Mouse (Mus musculus): ENCODE data around the gene Pkp4. TPM values are rescaled to one million over a fixed set of nuclear protein-coding genes. Genes with fewer than 3 reads are reported as not detected.
"Not testable (repeated sequence)": the region's sequence is repeated elsewhere in the genome, so short reads cannot be mapped to it uniquely, and the experiment has no call there.

Gene Pkp4
- total RNA-seq, 1 experiment from 2014 or later: 19.1 TPM

- no peak for ATAC-seq (replicated peaks in 1 of 2; ENCODE audit: insufficient read depth in 1 of 2, low FRiP score in 2 of 2, low TSS enrichment in 1 of 2, low read depth in 1 of 2, poor library complexity in 2 of 2, severe bottlenecking in 2 of 2)
Observed at GRCm38 (mm10) chr2:59342591-59343210, 182.1 kb downstream of the Pkp4 start.

- ATAC-seq (replicated peaks in 1 of 2; ENCODE audit: insufficient read depth in 1 of 2, low FRiP score in 2 of 2, low TSS enrichment in 1 of 2, low read depth in 1 of 2, poor library complexity in 2 of 2, severe bottlenecking in 2 of 2): no peak
Observed at GRCm38 (mm10) chr2:59343834-59344233, 183.2 kb downstream of the Pkp4 start.

GRCm38 (mm10) chr2:59344699-59345098 lies 184.0 kb downstream of the Pkp4 start:
- no peak for ATAC-seq (replicated peaks in 1 of 2; ENCODE audit: insufficient read depth in 1 of 2, low FRiP score in 2 of 2, low TSS enrichment in 1 of 2, low read depth in 1 of 2, poor library complexity in 2 of 2, severe bottlenecking in 2 of 2)

DNA sequence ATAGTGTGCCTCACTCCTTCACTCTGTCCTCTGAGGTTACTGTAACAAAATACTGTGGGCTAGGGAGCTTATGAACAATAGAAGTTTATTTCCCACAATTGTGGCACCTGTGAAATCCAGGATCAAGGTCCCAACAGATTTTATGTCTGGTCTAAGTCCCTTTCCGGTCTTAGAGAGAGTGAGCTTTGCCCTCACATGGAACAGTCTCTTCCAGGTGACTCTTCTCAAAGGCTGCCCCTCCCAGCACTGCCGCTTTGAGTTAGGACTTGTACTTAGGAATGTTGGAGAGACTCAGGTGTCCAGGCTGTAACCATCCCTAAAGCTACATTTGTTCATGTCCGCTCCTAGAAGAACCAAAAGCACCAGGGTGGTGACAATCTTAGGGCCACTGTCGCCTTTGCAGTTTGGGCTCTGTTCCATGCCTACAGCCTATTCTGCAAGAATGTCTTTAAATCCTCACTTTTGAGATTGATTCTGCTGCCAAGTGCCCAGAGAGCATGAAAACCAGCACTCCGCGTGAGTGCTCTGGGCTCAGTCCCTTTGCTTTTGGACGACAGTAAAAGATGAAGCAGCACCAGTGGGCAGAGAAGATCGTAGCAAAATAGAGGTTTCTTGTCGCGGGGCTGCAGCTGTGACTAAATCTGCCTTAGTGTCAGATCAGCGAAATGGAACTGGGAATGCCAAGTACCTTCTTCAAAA lies 184.6 kb downstream of the Pkp4 start:
- ATAC-seq (replicated peaks in 1 of 2; ENCODE audit: insufficient read depth in 1 of 2, low FRiP score in 2 of 2, low TSS enrichment in 1 of 2, low read depth in 1 of 2, poor library complexity in 2 of 2, severe bottlenecking in 2 of 2): no peak

GRCm38 (mm10) chr2:59346443-59346842 lies 185.8 kb downstream of the Pkp4 start:
- ATAC-seq (replicated peaks in 1 of 2; ENCODE audit: insufficient read depth in 1 of 2, low FRiP score in 2 of 2, low TSS enrichment in 1 of 2, low read depth in 1 of 2, poor library complexity in 2 of 2, severe bottlenecking in 2 of 2): peak; percentile 81 to 82

DNA sequence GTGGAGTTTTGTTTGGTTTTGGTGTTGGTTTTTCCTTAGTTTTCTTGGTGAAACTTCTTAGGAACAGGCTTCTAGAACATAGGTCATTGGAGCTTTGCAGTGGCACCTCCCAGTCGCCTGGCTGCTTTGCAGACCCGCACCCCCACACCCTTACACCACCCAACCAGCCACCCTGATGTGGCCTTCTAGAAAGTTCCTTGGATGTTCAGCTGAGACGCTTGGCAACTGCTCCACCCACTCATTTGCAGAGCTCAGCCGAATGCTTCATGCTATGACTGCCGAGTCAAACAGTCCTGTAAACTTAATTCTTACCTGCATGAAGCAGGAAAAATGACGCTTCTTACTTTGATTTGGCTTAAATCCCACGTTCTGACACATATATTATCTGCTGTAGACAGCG lies 187.9 kb downstream of the Pkp4 start:
- no peak for ATAC-seq (replicated peaks in 1 of 2; ENCODE audit: insufficient read depth in 1 of 2, low FRiP score in 2 of 2, low TSS enrichment in 1 of 2, low read depth in 1 of 2, poor library complexity in 2 of 2, severe bottlenecking in 2 of 2)

DNA sequence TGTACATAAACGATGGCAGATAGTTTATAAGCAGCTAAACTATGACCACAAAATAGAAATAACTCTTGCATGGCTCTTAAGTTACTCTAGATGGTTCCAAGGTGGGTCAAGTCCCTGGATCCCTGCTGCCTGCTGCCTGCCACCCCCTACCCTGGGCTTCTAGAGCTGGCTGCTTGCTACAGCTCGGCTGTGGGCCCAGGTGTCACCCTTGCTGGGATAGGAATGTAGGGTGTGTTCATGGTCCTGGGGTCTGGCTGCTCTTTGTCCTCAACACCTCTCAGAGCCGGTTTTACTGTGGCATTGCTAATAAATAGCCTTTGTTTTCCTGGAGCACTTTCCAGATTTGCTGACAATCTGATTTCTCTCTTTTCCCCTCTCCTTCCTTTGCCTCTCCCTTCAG lies 189.4 kb downstream of the Pkp4 start:
- no peak for ATAC-seq (replicated peaks in 1 of 2; ENCODE audit: insufficient read depth in 1 of 2, low FRiP score in 2 of 2, low TSS enrichment in 1 of 2, low read depth in 1 of 2, poor library complexity in 2 of 2, severe bottlenecking in 2 of 2)

DNA sequence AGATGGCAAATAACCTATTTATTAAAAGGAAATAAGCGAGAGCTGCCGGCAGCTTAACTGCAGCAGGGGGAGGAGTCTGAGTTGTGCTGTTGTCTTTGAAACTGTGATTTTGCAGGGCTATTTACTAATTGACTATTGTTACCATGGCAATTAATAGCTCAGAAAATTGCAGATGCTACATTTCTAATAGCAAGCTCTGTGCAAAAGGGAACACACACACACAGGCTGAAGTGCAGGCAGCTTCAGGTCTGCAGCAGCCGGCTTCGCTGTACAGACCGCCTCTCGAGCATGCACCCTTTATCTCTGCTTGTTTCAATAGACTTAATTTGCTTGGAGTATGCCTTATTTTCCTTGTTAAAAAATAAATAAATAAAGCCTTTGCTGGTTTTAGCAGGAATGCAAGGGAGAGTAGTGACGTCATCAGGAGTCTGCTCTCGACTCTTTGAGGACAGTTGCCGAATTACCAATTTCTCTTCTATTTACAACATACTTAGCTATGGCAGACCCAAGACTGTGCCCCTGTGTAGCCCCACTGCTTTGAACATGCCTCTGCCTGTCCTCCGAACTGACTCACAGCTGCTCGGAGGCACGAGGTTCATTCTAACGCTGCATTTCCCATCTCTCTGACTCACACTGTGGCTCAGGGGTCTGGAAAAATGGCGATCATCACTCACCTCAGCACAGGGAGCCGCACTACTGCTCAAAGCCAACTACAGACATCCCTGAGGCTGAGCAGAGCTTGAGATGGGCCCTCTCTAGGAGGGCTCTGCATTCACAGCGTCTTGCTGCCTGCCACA lies 190.9 kb downstream of the Pkp4 start:
- no peak for ATAC-seq (replicated peaks in 1 of 2; ENCODE audit: insufficient read depth in 1 of 2, low FRiP score in 2 of 2, low TSS enrichment in 1 of 2, low read depth in 1 of 2, poor library complexity in 2 of 2, severe bottlenecking in 2 of 2)

DNA sequence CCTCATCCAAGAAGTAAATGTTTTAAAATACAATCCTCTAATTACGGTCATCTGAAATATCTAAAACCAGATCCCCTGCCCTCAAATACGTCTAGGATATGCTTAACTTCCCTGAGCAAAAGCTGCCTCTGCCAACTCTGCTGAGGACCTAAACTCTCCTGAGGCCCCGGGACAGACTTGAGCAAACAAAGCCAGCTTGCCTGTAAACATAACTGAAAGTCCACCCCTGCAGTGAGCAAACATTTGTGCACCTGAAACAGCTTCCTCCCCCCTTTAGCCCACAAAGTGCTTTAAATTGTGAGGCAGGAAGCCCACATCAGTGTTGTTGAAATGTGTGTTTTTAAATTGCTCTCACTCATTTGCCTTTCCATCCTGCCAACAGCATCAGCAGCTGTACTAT lies 193.2 kb downstream of the Pkp4 start:
- ATAC-seq (replicated peaks in 1 of 2; ENCODE audit: insufficient read depth in 1 of 2, low FRiP score in 2 of 2, low TSS enrichment in 1 of 2, low read depth in 1 of 2, poor library complexity in 2 of 2, severe bottlenecking in 2 of 2): no peak

- ATAC-seq (replicated peaks in 1 of 2; ENCODE audit: insufficient read depth in 1 of 2, low FRiP score in 2 of 2, low TSS enrichment in 1 of 2, low read depth in 1 of 2, poor library complexity in 2 of 2, severe bottlenecking in 2 of 2): no peak
Observed at GRCm38 (mm10) chr2:59355531-59356289, 195.1 kb downstream of the Pkp4 start.

- no peak for ATAC-seq (replicated peaks in 1 of 2; ENCODE audit: insufficient read depth in 1 of 2, low FRiP score in 2 of 2, low TSS enrichment in 1 of 2, low read depth in 1 of 2, poor library complexity in 2 of 2, severe bottlenecking in 2 of 2)
Observed at GRCm38 (mm10) chr2:59359760-59360342, 199.2 kb downstream of the Pkp4 start.

- ATAC-seq (replicated peaks in 1 of 2; ENCODE audit: insufficient read depth in 1 of 2, low FRiP score in 2 of 2, low TSS enrichment in 1 of 2, low read depth in 1 of 2, poor library complexity in 2 of 2, severe bottlenecking in 2 of 2): no peak
Observed at GRCm38 (mm10) chr2:59361350-59361780, 200.7 kb downstream of the Pkp4 start.

GRCm38 (mm10) chr2:59364156-59364842 lies 203.6 kb downstream of the Pkp4 start:
- no peak for ATAC-seq (replicated peaks in 1 of 2; ENCODE audit: insufficient read depth in 1 of 2, low FRiP score in 2 of 2, low TSS enrichment in 1 of 2, low read depth in 1 of 2, poor library complexity in 2 of 2, severe bottlenecking in 2 of 2)

GRCm38 (mm10) chr2:59367191-59367590 lies 206.5 kb downstream of the Pkp4 start:
- ATAC-seq (replicated peaks in 1 of 2; ENCODE audit: insufficient read depth in 1 of 2, low FRiP score in 2 of 2, low TSS enrichment in 1 of 2, low read depth in 1 of 2, poor library complexity in 2 of 2, severe bottlenecking in 2 of 2): no peak

GRCm38 (mm10) chr2:59373113-59373512 lies 212.5 kb downstream of the Pkp4 start:
- no peak for ATAC-seq (replicated peaks in 1 of 2; ENCODE audit: insufficient read depth in 1 of 2, low FRiP score in 2 of 2, low TSS enrichment in 1 of 2, low read depth in 1 of 2, poor library complexity in 2 of 2, severe bottlenecking in 2 of 2)

- no peak for ATAC-seq (replicated peaks in 1 of 2; ENCODE audit: insufficient read depth in 1 of 2, low FRiP score in 2 of 2, low TSS enrichment in 1 of 2, low read depth in 1 of 2, poor library complexity in 2 of 2, severe bottlenecking in 2 of 2)
Observed at GRCm38 (mm10) chr2:59378096-59378495, 217.4 kb downstream of the Pkp4 start.

GRCm38 (mm10) chr2:59378861-59379260 lies 218.2 kb downstream of the Pkp4 start:
- not testable (repeated sequence) for ATAC-seq (replicated peaks in 1 of 2; ENCODE audit: insufficient read depth in 1 of 2, low FRiP score in 2 of 2, low TSS enrichment in 1 of 2, low read depth in 1 of 2, poor library complexity in 2 of 2, severe bottlenecking in 2 of 2)

All from hematopoietic stem cell, adult 5-6 weeks (primary cell).